Mouse (Mus musculus) CD4-positive, CD25-positive, alpha-beta regulatory T cell, adult 2 months (primary cell): Measurements from ENCODE around the gene Polr2a.

ENCODE experiments used
- DNase-seq: peaks from one replicate; pipeline ENCODE4 v3.0.0-alpha.2; 2012; ENCODE audit warnings: low read depth, low spot score

Gene Polr2a

GRCm38 (mm10) chr11:69754701-69755100, 3.7 kb downstream of the Polr2a start:
- DNase-seq = peak; percentile 84

DNA sequence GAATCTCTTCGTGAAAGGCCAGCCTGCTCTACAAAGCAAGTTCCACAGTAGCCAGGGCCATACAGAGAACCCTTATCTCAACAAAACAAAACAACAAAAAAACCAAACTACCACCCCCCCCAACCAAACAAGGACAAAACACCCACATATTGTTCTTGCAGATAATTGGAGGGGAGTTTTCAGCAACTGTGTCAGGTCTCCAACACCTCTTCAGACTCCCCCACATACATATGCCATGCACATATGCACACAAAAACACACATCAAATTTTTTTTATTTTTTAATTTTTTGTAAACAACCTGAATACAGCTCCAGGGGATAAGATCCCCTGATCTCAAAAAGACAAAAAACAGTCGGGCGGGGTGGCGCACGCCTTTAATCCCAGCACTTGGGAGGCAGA, 4.2 kb downstream of the Polr2a start:
- no peak for DNase-seq

GRCm38 (mm10) chr11:69752686-69753085, 5.8 kb downstream of the Polr2a start:
- no peak for DNase-seq

- DNase-seq = no peak
Observed at GRCm38 (mm10) chr11:69751635-69752034, 6.8 kb downstream of the Polr2a start.

DNA sequence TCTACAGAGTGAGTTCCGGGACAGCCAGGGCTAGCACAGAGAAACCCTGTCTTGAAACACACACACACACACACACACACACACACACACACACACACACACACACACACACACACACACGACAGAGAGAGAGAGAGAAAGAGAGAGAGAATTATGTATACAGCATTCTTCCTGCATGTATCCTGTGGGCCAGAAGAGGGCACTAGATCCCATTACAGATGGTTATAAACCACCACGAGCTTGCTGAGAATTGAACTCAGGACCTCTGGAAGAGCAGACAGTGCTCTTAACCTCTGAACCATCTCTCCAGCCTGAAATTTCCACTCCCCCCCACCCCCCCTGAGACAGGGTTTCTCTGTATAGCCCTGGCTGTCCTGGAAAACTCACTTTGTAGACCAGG, 27.0 kb downstream of the Polr2a start:
- peak; percentile 42 for DNase-seq

GRCm38 (mm10) chr11:69729063-69729462, 29.4 kb downstream of the Polr2a start:
- peak; percentile 85 for DNase-seq

- DNase-seq = no peak
Observed at GRCm38 (mm10) chr11:69725951-69726350, 32.5 kb downstream of the Polr2a start.

GRCm38 (mm10) chr11:69723074-69723473, 35.4 kb downstream of the Polr2a start:
- DNase-seq = no peak

GRCm38 (mm10) chr11:69720852-69721251, 37.6 kb downstream of the Polr2a start:
- DNase-seq = no peak

DNA sequence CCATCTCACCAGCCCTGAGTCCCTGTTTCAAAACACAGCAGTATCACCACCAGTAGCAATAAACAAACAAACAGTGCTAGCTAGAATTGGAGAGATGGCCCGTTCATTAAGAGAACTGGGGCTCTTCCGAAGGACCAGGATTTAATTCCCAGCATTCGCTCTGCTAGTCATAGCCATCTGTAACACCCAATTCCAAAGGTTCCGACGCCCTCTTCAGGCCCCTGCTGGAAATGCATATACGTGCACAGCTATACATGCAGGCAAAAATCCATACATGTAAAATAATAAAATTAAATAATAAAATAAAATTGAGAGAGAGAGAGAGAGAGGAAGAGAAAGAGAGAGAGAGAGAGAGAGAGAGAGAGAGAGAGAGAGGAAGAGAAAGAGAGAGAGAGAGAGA, 39.0 kb downstream of the Polr2a start:
- no peak for DNase-seq

- no peak for DNase-seq
Observed at GRCm38 (mm10) chr11:69718661-69719060, 39.8 kb downstream of the Polr2a start.

DNA sequence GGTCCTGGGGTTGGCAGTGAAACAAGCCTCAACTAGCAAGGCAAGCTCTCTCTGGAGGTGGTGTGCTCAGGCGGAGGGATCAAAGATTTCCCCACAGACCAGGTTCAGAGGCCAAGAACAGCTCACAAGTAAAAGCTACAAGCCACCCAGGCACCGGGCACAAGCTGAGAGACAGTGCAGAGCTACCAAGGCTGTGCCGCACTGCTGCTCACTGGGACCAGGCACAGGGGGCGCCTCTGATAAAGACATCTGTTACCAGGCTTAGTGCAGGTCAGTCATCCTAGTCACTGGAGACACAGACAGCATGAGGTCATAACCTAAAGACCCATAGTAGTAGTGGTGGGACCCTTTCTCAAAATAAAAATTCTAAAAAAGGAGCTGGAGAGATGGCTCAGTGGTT, 41.5 kb downstream of the Polr2a start:
- DNase-seq = no peak

GRCm38 (mm10) chr11:69715929-69716328, 42.5 kb downstream of the Polr2a start:
- DNase-seq = no peak

DNA sequence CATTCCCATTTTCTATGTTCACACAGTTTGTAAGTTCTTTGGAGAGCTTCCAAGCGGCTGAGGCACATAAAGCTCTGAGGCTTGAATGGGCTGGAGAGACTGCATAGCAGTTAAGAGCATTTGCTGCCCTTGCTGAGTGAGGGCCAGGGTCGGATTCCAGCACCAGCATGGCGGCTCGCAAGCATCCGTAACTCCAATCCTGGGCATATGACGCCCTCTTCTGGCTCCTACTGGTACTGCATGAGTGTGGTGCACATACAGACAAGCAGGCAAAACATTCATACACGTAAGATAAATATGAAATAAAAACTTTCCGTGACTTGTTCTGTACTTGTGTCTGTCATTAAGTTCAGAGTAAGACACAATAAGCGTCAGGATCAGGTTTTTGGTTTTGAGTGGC, 43.0 kb downstream of the Polr2a start:
- peak; percentile 49 for DNase-seq

DNA sequence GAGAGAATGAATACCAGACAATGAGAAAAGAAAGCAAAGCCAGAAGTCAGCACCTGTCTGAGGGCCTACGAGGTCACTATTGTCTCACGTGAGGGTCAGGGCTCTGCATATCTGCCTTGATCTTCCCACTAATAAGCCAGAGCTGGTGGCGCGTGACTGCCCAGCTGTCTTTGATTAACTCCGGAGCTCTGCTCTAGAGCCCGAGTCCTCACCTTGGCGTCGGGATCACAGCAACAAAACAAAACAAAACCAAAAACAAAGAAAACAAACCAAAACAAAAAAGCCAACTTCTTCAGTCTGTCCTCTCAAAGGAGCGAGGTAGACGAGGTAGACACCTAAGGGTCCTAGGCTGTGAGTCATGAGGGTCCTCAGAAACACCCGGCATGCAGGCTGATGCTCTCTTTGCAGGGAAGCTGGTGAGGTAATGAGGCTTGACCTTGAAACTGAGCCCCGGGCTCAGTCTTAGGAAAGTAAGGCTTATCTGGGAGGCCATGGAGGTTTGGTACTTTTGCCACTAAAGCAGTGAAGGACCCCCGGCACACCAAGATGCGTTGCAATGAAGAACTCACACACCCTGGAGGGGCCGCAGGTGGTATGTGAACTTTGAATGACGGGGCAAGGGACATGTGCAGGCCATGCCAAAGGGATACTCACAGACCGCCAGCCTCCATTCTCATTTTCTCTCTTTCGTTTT, 43.7 kb downstream of the Polr2a start:
- DNase-seq = no peak

DNA sequence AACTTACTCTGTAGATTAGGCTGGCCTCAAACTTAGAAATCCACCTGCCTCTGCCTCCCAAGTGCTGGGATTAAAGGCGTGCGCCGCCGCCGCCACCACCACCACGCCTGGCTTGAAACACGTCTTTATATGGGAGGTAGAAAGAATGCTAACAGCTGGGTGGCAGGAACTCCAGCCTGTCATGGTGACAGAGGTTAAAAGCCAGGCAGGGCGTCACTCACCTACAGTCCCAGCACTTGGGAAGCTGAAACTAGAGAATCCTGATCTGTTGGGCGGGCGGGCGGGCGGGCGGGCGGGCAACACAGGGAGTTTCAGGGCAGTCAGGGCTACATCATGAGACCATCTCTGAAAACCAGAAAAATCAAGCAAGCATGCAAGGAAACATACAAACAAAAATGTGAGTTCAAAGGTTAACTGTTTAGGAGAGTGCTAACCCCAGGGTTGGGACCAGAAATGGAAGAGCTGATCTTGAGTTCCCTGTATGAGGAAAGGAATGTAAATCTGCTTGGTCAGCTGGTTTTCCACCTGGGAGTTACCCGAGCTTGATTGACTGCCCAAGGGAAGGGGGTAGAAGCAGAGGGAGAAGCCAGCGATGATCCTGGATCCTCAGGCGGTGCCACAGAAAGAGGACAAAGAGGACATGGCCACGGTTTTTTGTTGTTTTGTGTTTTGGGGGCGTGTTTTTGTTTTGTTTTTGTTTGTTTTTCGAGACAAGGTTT, 45.3 kb downstream of the Polr2a start:
- DNase-seq = no peak

DNA sequence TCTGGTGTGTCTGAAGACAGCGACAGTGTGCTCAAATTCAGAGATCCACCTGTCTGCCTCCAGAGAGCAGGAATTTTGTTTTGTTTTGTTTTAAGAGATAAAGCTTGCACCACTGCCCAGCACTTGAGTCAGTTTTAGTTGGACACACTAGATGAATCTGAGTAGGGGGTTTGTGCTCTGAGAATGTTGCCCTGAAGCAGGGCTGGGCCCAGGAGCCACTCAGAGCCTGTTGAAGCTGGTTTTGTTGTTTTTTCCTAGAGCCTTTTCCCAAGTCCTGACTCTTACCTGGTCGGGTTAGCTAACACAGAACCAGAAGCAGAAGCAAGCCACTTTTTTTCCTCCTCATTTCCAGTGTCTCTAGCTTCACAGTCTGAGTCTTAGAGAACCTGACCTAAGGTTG, 47.4 kb downstream of the Polr2a start:
- DNase-seq = no peak

GRCm38 (mm10) chr11:69710470-69710869, 48.0 kb downstream of the Polr2a start:
- DNase-seq = no peak

DNA sequence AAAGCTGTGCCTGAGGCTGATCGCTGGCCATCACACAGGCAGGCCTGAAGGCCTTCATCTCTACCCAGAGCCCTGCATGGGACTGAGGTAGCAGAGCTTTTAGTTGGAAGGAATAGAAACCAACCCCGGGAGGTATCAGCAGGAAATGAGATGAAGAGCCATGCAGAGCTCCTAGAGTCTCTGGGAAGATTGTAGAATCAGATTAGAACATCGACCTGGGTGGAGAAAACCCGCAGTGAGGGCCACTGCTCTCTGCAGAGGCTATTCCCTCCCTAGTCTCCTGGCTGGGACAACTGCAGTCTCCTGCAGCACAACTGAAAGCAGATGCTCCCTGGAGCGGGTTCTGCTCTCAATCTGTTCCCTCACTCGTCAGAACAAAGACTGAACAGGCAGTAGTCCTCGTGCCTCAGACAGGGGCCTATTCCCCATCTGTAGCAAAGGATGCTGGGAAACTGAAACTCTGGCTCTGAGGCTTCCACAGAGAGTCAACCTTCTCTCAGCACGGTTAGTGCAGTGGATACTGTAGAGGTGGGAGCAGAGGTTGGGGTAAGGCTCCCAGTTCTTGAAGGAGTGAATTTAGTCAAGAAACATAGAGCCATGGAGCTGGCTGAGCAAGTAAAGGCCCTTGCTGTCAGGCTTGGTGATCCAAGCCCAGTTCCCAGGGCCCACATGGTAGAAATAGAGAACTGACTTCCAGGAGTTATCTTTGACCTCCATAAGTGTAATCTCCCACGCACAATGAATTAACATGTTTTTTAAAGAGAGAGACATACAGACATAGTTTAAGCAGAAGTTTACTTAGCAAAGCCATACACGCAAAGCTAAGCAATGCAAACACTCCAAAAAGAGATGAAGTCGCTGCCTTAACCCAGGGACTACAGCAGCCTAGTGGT, 48.6 kb downstream of the Polr2a start:
- no peak for DNase-seq

DNA sequence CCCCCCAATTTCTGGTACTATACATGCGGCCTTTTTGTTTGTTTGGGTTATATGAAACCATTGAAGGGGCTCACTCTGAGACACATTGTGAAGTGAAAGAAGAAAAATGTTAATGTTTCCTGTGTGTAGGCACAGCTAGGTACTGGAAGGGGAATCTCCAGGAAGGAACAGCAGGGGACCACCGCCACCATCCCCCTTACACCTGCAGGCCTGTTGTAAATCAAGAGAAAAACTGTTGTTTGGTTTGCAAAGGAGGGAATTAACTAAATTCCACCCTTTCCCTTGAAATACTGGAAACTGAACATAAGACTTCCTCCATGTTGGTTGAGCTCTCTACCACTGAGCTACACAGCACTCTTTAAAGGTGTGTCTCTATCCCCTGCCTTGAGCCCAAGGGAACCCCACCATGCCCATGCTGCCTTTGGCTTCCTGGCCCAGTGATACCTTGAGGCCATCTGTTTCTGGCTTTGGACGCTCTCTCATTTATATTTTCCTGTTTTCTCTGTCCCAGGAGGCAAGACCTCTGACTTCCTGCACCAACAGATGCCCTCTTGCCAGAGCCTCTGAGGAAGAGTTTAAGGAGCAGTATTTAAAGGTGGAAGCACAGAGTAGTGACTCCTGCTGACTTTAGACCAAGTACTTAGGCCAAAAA, 49.7 kb downstream of the Polr2a start:
- no peak for DNase-seq

DNA sequence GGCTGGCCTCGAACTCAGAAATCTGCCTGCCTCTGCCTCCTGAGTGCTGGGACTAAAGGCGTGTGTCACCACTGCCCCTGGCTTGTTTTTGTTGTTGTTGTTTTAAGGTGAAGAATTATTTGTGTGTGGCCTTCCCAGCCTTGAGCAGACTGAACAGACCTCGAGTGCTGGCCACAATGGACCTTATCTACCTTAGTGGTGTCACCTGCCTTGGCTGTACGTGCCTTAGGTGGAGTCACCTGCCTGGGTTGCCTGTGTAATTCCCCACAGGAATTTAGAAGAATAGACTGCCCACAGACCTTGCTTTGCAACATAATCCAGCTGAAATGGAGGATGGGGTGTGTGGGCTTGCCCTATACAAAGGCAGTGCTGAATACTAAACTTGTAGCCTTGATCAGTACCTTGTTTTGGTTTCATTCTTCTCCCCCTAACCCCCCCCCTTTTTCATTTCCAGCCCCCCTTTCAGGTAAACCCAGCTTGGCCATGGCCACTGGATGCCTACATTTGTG, 50.5 kb downstream of the Polr2a start:
- DNase-seq = no peak

DNA sequence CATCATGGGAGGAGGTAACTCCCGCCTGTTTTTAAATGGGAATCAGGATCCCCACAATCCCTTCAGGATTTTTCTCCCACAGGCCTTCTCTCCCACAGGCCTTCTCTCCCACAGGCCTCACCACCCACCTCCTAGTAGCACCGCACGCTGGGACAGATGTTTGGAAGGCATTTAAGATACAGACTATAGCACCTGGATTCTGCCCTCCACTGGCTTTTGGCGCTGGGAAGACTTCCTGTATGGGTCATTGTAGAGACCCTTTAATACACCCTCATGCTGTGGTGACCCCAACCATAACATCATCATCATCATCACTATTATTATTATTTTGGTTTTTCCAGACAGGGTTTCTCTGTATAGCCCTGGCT, 51.0 kb downstream of the Polr2a start:
- DNase-seq = no peak
